Mouse (Mus musculus): Measurements from ENCODE around the gene 1700007K13Rik.

DNA sequence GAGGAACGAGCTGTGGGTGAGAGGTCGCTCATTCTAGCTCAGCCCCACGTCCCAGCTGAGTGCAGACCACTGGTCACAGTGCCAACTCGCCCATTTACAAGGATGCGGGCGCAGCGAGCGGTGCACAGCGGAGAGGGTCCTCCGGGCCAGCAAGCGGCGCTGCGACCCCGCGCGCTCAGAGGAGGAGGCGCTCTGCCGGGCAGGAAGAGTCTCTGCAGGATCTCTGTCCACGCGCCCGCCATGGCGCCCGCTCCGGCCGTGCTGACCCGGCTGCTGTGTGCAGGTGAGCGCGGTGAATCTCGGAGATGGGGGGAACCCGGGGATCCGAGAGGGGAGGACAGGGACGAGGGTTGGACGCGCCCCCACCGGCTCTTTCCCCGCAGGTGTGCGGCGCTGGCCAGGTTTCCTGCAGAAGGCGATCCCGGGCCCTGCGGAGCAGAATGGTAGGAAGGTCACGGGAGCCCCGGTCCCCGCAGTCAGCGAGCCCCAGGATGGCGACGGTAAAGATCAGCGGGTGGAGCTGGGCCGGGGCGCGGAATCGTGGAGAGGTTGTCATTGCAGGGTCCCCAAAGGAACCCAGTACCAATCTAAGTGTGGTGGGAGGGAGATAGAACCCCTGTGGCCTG is 1.8 kb upstream of the 1700007K13Rik start, which contains the start of gene Mrps2:
- TF ChIP-seq SMC3 (IDR thresholded peaks at IDR 0.05; ENCODE audit: low read depth, low read length) (no peak), KAT2A (conservative IDR thresholded peaks at IDR 0.05; ENCODE audit: low read depth, low read length) (no peak; the same call in 1 of the 2 replicates), CHD2 (IDR thresholded peaks at IDR 0.05; ENCODE audit: low read length) (no peak), CTCF (IDR thresholded peaks at IDR 0.05 in 2 of 3, conservative IDR thresholded peaks at IDR 0.05 in 1 of 3; ENCODE audit: control insufficient read depth in 1 of 3, insufficient read depth in 1 of 3, low read depth in 2 of 3, low read length in 3 of 3, poor library complexity in 1 of 3, severe bottlenecking in 1 of 3) (peak; percentile 79 to 98 (median 91)), ZNF384 (IDR thresholded peaks at IDR 0.05; ENCODE audit: low read depth, low read length) (0 out of 2 replicates have a peak, but pooled peaks have one; percentile 32), MAFK (IDR thresholded peaks at IDR 0.05; ENCODE audit: borderline replicate concordance, low read depth, low read length) (no peak), POLR2A (IDR thresholded peaks at IDR 0.05; ENCODE audit: control insufficient read depth in 1 of 2, insufficient read depth in 1 of 2, low read depth in 1 of 2, low read length in 2 of 2, poor library complexity in 1 of 2) (peak; percentile 88 to 89), ETS1 (IDR thresholded peaks at IDR 0.05; ENCODE audit: low read depth, low read length) (no peak), GABPA (IDR thresholded peaks at IDR 0.05; ENCODE audit: low read depth, low read length) (peak; percentile 81; the same call in 1 of the 2 replicates), UBTF (IDR thresholded peaks at IDR 0.05; ENCODE audit: borderline replicate concordance, insufficient read depth, low read depth, low read length) (no peak), TCF12 (IDR thresholded peaks at IDR 0.05; ENCODE audit: low read depth, low read length) (0 out of 2 replicates have a peak, but pooled peaks have one; percentile 48)

All from MEL (cell line).